Mouse (Mus musculus): Measurements from ENCODE around the gene Tuba1a.
A peak's percentile ranks its signal among the peaks of the same experiment; 100 is the strongest.
"Not testable (repeated sequence)": the region's sequence is repeated elsewhere in the genome, so short reads cannot be mapped to it uniquely, and the experiment has no call there.

Tuba1a gene

GRCm38 (mm10) chr15:98954425-98955253, 1.1 kb upstream of the Tuba1a start:
- DNase-seq (ENCODE audit: low spot score in 2 of 2) = peak; percentile 78 to 85

- DNase-seq (ENCODE audit: low spot score in 2 of 2) = peak; percentile 76 to 79
These were observed 627 bp downstream of the Tuba1a start for GRCm38 (mm10) chr15:98952751-98953400.

GRCm38 (mm10) chr15:98952063-98952455, 1.4 kb downstream of the Tuba1a start:
- no peak for DNase-seq (ENCODE audit: low spot score in 2 of 2)

GRCm38 (mm10) chr15:98951122-98952062, 2.1 kb downstream of the Tuba1a start:
- not testable (repeated sequence) for DNase-seq (ENCODE audit: low spot score in 2 of 2)

GRCm38 (mm10) chr15:98949607-98949892, 4.0 kb downstream of the Tuba1a start:
- DNase-seq (ENCODE audit: low spot score in 2 of 2) = no peak

GRCm38 (mm10) chr15:98948857-98949606, 4.5 kb downstream of the Tuba1a start:
- DNase-seq (ENCODE audit: low spot score in 2 of 2) = no peak

- no peak for DNase-seq (ENCODE audit: low spot score in 2 of 2)
These were observed 5.1 kb downstream of the Tuba1a start for GRCm38 (mm10) chr15:98948382-98948781.

- no peak for DNase-seq (ENCODE audit: low spot score in 2 of 2)
These were observed 5.6 kb downstream of the Tuba1a start for GRCm38 (mm10) chr15:98947884-98948283.

GRCm38 (mm10) chr15:98943133-98943532, 10.4 kb downstream of the Tuba1a start:
- DNase-seq (ENCODE audit: low spot score in 2 of 2) = no peak

GRCm38 (mm10) chr15:98942081-98942480, 11.4 kb downstream of the Tuba1a start:
- no peak for DNase-seq (ENCODE audit: low spot score in 2 of 2)

GRCm38 (mm10) chr15:98941539-98941938, 12.0 kb downstream of the Tuba1a start:
- no peak for DNase-seq (ENCODE audit: low spot score in 2 of 2)

- no peak for DNase-seq (ENCODE audit: low spot score in 2 of 2)
These were observed 12.7 kb downstream of the Tuba1a start for GRCm38 (mm10) chr15:98940816-98941215.

GRCm38 (mm10) chr15:98934217-98934839, 19.2 kb downstream of the Tuba1a start, which contains the start of gene Tuba1b:
TSS of gene Tuba1b (minus strand) at chr15:98934565.
- peak; percentile 95 for DNase-seq (ENCODE audit: low spot score in 2 of 2)

GRCm38 (mm10) chr15:98933833-98934216, 19.7 kb downstream of the Tuba1a start:
- peak; percentile 97 to 98 for DNase-seq (ENCODE audit: low spot score in 2 of 2)

GRCm38 (mm10) chr15:98933004-98933671, 20.4 kb downstream of the Tuba1a start:
- not testable (repeated sequence) for DNase-seq (ENCODE audit: low spot score in 2 of 2)

GRCm38 (mm10) chr15:98930998-98931397, 22.5 kb downstream of the Tuba1a start:
- DNase-seq (ENCODE audit: low spot score in 2 of 2) = no peak

- DNase-seq (ENCODE audit: low spot score in 2 of 2) = no peak
These were observed 23.3 kb downstream of the Tuba1a start for GRCm38 (mm10) chr15:98930017-98930734.

- DNase-seq (ENCODE audit: low spot score in 2 of 2) = peak; percentile 82
These were observed 24.8 kb downstream of the Tuba1a start for GRCm38 (mm10) chr15:98928598-98929240.

- DNase-seq (ENCODE audit: low spot score in 2 of 2) = no peak
These were observed 25.9 kb downstream of the Tuba1a start for GRCm38 (mm10) chr15:98927566-98927965.

Measured in right cerebral cortex, postnatal 10 days (tissue).